Mouse (Mus musculus) liver, embryonic 14.5 days (tissue): ENCODE measurements at regions not wholly inside any gene's neighbourhood (a gene's known extent, or its start where the extent isn't known, plus 50 kb on each side); places are given as distances from the start of the nearest gene placed in this dataset.

ENCODE experiments used
- ATAC-seq: fragments of 200-750 bp; cut with Nextera tagmentation; 2 replicates; pipeline ENCODE4 v1.8.0; 2017; ENCODE audit warnings: moderate number of reproducible peaks, mild to moderate bottlenecking, moderate library complexity; ENCODE audit not compliant: insufficient read depth
- DNase-seq, 3 experiments: peaks; one replicate each; pipeline ENCODE4 v3.0.0-alpha.2; 2012 to 2013; ENCODE audit warnings: low read depth in 3 of 3, low spot score in 3 of 3
- H3K27ac ChIP-seq: fragments of 300-500 bp; sonication (generic); 2 replicates; pipeline ENCODE4 v1.5.1; 2014; ENCODE audit warnings: moderate library complexity, mild to moderate bottlenecking, control low read depth, inconsistent platforms
- H3K27me3 ChIP-seq: fragments of 300-500 bp; sonication (generic); 2 replicates; pipeline ENCODE4 v1.6.1; 2014; ENCODE audit warnings: mild to moderate bottlenecking, low read length, moderate library complexity; ENCODE audit not compliant: control insufficient read depth, insufficient read depth
- H3K36me3 ChIP-seq: fragments of 300-500 bp; sonication (generic); replicated peaks from 2 replicates; pipeline ENCODE4 v1.6.1; 2014; ENCODE audit warnings: low read depth; ENCODE audit not compliant: control insufficient read depth, insufficient read depth
- H3K4me1 ChIP-seq, 2 experiments: fragments of 200-500 bp in 1 of 2; fragments of 300-500 bp in 1 of 2; sonication (generic) in 1 of 2; replicated peaks; 2 replicates each; pipeline ENCODE4 v1.6.1; 2012 to 2014; ENCODE audit warnings: antibody characterized with exemption in 1 of 2, inconsistent platforms in 1 of 2, low read length in 1 of 2; ENCODE audit not compliant: control insufficient read depth in 2 of 2, insufficient read depth in 2 of 2
- H3K4me2 ChIP-seq: fragments of 300-500 bp; sonication (generic); 2 replicates; pipeline ENCODE4 v1.6.1; 2014; ENCODE audit warnings: low read depth, mild to moderate bottlenecking, control low read depth, moderate library complexity
- H3K4me3 ChIP-seq, 2 experiments: fragments of 200-500 bp in 1 of 2; fragments of 300-500 bp in 1 of 2; sonication (generic) in 1 of 2; 2 replicates each; pipeline ENCODE4 v1.5.1; 2012 to 2014; ENCODE audit warnings: low read depth in 2 of 2, low read length in 2 of 2, mild to moderate bottlenecking in 2 of 2, control low read depth in 1 of 2, inconsistent platforms in 1 of 2, moderate library complexity in 1 of 2; ENCODE audit not compliant: insufficient read depth in 1 of 2
- H3K9ac ChIP-seq: fragments of 300-500 bp; sonication (generic); replicated peaks from 2 replicates; pipeline ENCODE4 v1.6.1; 2014; ENCODE audit warnings: mild to moderate bottlenecking, control low read depth, moderate library complexity
- H3K9me3 ChIP-seq: fragments of 300-500 bp; sonication (generic); 2 replicates; pipeline ENCODE4 v1.6.1; 2016; ENCODE audit warnings: low read length, mixed read lengths; ENCODE audit not compliant: control insufficient read depth
- CTCF ChIP-seq: IDR thresholded peaks from 2 replicates; pipeline ENCODE4 v1.5.1; 2016; ENCODE audit warnings: antibody characterized with exemption, low read depth, control low read depth
- EP300 ChIP-seq: IDR thresholded peaks from 2 replicates; pipeline ENCODE4 v1.6.1; 2016; ENCODE audit warnings: antibody characterized with exemption, low read depth
- WGBS: fragments of 180-500 bp; shearing (Covaris S2); extraction: QIAGEN DNeasy Blood & Tissue Kit; methylation state at CpG from one replicate; pipeline ENCODE4 v1.1.7; 2014; ENCODE audit not compliant: insufficient replicate concordance; 5-methylcytosine and 5-hydroxymethylcytosine counted together

- Histone ChIP-seq H3K4me1 (peaks cover 0 to 8% of the 10 kb centered on the region in 2 experiments; a peak in 2 of 4 replicates), H3K27ac (no peak overlapping the region), H3K9ac (no peak overlapping the region), H3K4me3 (no peak overlapping the region), H3K4me2 (no peak overlapping the region), H3K27me3 (no peaks in the 10 kb centered on the region), H3K36me3 (no peaks in the 10 kb centered on the region), H3K9me3 (no peaks in the 10 kb centered on the region)
- 40% methylated on average over 9 of the region's 9 CpGs for WGBS
- ATAC-seq: peak; percentile 53; the same call in 1 of the 2 replicates
- TF ChIP-seq EP300: no peak
- peak in 1 of 3 experiments; percentile 10 for DNase-seq
These were observed 257.0 kb upstream of the Lyplal1 start for GRCm38 (mm10) chr1:186374009-186374649.

GRCm38 (mm10) chr1:186373386-186373785 is 256.3 kb upstream of the Lyplal1 start:
- TF ChIP-seq EP300 (no peak), CTCF (no peak)
- ATAC-seq: no peak
- Histone ChIP-seq H3K4me3 (no peak overlapping the region), H3K9me3 (no peaks in the 10 kb centered on the region), H3K4me2 (no peak overlapping the region), H3K9ac (no peak overlapping the region), H3K27me3 (no peaks in the 10 kb centered on the region), H3K27ac (no peak overlapping the region), H3K4me1 (peaks cover 0 to 8% of the 10 kb centered on the region in 2 experiments; a peak in 2 of 4 replicates), H3K36me3 (no peaks in the 10 kb centered on the region)
- DNase-seq: no peak
- WGBS: 51% methylated on average over 4 of the region's 4 CpGs

DNA sequence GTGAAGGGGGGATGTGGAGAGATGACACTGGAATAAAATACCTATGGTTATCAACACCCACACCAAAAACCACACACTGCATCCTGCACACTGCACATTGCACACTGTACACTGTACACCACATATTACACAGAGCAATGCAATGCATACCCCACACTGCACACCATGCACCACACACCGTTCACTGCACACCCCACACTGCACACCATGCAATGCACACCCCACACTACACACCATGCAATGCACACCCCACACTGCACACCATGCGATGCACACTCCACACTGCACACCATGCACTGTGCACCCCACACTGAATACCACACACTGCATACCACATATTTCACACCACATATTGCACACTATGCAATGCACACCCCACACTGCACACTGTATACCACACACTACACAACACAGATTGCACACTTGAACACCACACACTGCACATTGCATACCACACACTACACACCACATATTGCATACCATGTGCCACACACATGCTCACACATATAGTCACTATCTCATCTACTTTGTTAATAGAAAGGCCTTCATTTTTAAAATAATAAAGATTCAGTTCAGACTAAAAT is 255.8 kb upstream of the Lyplal1 start:
- no peaks in the 10 kb centered on the region for H3K36me3 ChIP-seq
- WGBS: 54% methylated on average over 2 of the region's 2 CpGs
- TF ChIP-seq EP300 (no peak), CTCF (no peak)
- H3K4me2 ChIP-seq: no peak overlapping the region
- DNase-seq: no peak
- no peaks in the 10 kb centered on the region for H3K9me3 ChIP-seq
- H3K27me3 ChIP-seq: no peaks in the 10 kb centered on the region
- ATAC-seq: no peak
- no peak overlapping the region for H3K4me3 ChIP-seq
- peaks cover 0 to 8% of the 10 kb centered on the region in 2 experiments; a peak in 2 of 4 replicates for H3K4me1 ChIP-seq
- no peak overlapping the region for H3K27ac ChIP-seq
- H3K9ac ChIP-seq: no peak overlapping the region

DNA sequence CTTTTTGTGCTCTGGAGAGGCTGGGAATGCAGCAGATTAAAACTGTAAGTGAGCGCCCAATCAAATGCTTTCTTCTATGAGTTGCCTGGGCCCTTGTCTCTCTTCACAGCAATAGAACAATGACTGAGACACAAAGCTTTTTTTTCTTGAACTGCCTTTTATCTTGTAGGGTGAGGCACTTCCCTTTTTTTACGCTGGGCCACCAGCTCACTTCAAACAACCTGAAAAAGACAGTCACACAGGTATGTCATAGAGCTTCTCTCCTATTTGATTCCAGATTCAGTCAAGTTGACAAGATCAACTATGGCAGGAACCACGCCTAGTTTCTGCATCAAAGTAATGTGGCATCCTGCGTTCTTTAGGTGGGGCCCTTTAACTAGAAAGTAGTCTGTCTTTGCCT is 246.2 kb upstream of the Lyplal1 start:
- H3K4me3 ChIP-seq: no peak overlapping the region
- 45% methylated on average over 4 of the region's 4 CpGs for WGBS
- ATAC-seq (no peak), DNase-seq (no peak)
- no peaks in the 10 kb centered on the region for H3K9me3 ChIP-seq
- H3K27ac ChIP-seq: no peak overlapping the region
- H3K9ac ChIP-seq: no peak overlapping the region
- no peaks in the 10 kb centered on the region for H3K4me1 ChIP-seq
- no peak overlapping the region for H3K4me2 ChIP-seq
- TF ChIP-seq CTCF (no peak), EP300 (no peak)
- no peaks in the 10 kb centered on the region for H3K36me3 ChIP-seq
- no peaks in the 10 kb centered on the region for H3K27me3 ChIP-seq

DNA sequence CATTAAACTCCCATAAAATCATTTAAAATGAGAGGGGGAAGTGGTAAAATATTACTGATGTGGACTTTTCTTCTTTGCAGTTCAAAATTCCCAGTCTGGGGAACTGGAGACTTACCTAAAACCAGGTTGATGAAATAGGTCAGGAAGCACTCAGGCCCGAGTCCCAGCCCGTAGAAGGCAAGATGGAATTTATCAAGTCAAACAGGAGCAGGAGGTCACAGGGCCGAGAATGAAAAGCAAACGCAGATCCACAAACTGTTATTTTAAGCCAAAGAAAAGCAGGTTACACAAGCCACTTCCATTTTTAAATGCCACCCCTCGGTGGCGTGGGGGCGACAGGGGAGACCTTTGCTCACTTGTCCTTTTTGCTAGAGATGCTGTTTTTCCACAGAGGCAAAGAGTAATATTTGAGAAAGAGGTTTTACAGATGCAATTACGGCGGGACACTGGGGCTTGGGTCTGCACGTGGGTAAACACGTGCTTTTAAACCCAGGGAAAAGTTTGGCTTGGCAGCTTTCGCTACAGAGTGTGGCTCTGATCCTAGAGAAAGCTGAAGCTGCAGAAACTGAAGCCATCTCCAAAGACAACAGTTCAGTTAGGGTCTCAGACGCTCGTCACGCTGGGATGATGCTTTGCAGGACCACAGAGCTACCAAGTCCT is 241.0 kb upstream of the Lyplal1 start:
- DNase-seq (no peak), ATAC-seq (0 out of 2 replicates have a peak, but pooled peaks have one; percentile 33)
- Histone ChIP-seq H3K4me3 (no peak overlapping the region), H3K9ac (no peak overlapping the region), H3K27ac (no peak overlapping the region), H3K4me2 (no peak overlapping the region), H3K36me3 (no peaks in the 10 kb centered on the region), H3K9me3 (no peaks in the 10 kb centered on the region), H3K4me1 (no peaks in the 10 kb centered on the region), H3K27me3 (no peaks in the 10 kb centered on the region)
- TF ChIP-seq CTCF (no peak), EP300 (no peak)
- WGBS: 58% methylated on average over 15 of the region's 15 CpGs
